Mouse (Mus musculus) lung, postnatal 36 days (tissue): ENCODE data around the gene Tmem211.

Source experiments
- DNase-seq: peaks from one replicate; pipeline ENCODE4 v3.0.0; 2022; ENCODE audit warnings: mixed read lengths

Gene Tmem211

DNA sequence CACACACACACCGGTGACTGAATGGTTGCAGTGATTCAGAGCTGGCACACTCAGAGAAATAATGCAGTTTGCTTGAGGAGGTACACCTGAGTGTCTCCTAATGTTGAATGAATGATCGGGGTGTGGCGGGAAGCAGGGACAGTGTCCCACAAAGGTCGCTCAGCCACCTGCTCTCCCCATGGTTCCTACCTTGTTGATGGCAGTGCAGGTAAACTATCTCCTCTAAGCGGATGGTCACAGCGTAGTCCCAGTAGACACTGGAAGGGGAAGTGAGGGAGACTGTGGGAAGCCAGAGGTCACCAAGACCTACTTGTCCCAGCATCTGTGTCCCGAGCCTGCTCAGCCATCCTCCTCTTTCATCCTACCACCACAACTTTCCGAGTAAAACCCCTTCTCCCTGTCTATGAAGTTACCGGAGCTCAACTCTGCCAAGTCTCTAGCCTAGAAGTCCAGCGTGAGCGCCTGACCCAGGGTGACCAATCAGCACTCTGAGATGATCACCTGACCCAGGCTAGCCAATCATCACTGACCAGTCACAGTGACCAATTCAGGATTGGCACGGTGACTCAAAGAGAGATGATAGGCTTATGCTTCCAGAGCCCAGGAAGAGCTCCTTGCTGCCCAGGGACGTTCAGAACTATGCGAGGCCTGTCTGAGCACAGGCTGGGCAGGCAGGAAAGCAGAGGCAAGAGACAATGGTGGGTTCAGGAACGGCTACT is 53.6 kb downstream of the Tmem211 start:
- peak; percentile 81 for DNase-seq

GRCm38 (mm10) chr5:113281557-113281956 is 54.8 kb downstream of the Tmem211 start:
- DNase-seq, result no peak

GRCm38 (mm10) chr5:113283726-113284125 is 57.0 kb downstream of the Tmem211 start:
- no peak for DNase-seq

GRCm38 (mm10) chr5:113285541-113285940 is 58.8 kb downstream of the Tmem211 start:
- DNase-seq, result no peak

DNA sequence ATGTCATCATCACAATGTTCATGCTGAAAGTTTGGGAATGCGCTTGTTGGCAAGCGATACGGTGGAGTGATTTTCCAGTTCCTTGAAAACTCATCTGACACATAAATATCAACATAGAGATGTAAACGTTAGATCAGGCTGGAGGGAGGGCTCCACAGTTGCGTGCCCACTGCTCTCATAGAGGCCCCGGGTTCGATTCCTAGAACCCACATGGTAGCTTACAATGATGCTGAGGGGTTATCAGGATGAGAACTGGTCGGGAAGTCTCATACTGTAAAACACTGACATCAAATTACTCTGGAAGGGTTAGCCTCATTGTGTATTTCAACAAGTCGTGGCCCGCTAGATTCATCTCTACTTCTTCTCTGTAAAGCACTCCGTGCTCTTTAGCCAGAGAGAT is 59.3 kb downstream of the Tmem211 start:
- DNase-seq, result no peak

GRCm38 (mm10) chr5:113286591-113287520 is 60.1 kb downstream of the Tmem211 start:
- DNase-seq, result peak; percentile 75

DNA sequence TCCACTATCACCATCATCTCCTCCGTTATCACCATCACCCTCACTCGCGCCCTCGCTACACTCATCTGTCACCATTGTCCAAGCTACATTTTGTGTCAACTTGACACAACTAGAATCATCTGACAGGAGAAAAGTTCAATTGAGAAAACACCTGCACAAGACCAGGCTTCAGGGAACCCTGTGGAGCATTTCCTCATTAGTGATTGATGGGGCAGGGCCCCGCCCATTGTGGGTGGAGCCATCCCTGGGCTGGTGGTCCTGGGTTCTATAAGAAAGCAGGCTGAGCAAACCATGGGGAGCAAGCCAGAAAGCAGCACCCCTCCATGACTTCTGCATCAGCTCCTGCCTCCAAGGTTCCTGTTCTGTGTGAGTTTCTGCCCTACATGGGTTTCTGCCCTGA is 61.1 kb downstream of the Tmem211 start:
- DNase-seq, result no peak

DNA sequence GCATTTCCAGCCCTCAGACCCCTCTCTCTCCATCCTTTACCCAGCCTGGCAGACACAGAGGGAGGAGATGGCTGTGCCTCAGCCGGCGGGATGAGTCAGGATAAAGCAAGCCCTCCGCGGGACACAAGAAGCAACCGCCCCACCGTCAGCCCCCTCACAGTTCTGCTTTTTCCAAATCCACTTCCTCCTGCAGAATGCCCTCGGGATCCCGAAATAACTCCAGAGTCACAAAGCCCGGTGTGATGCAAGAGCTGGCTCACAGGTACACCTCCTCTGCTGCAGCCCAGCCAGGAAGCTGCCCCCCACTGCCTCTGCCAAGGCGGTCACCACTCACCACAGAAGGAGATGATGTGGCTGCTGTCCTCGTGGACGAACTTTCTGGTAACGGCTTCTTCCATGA is 61.8 kb downstream of the Tmem211 start:
- no peak for DNase-seq
